Mouse (Mus musculus) 3T3-L1 (cell line): Measurements from ENCODE around the gene Auts2.

Experiments
- DNase-seq: peaks from one replicate; pipeline ENCODE4 v3.0.0-alpha.2; 2015; ENCODE audit warnings: low read depth, low spot score

Auts2 gene

GRCm38 (mm10) chr5:131729456-131729855 lies 813.7 kb downstream of the Auts2 start:
- DNase-seq, result no peak

DNA sequence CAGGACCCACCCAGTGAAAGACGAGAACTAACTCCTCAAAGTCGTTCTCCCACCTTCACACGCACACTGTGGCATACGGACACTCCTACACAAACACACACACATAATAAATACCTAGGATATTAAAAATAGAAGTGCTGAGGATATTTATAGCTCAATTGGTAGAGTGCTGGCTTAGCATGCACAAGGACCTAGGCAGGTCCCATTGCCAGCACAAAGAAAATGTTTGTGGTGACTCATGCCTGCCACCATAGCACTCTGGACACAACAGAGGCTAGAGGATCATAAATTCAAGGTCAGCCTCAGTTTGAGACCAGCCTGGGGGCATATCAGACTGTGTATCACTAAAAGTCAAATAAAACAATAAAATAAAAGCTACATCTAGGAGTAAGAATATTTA lies 815.2 kb downstream of the Auts2 start:
- no peak for DNase-seq

DNA sequence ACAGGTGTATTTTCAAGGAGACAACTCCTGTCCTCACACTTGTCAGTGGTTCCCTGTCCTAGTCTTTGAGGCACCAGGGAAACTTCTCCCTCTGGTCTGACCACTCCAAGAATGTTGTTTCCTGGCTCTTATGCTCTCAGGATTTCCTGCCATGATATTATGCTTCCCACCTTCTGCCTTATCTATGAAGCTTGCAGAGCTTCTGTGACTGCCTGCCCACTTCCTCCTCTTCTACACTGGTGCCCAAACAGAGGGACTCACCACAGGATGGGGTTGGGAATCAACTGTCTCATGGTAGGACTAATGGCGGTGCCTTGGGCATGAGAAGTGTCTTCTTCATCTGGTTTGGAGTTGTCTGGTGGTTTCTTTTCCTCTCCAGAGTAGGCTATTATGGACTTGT lies 818.6 kb downstream of the Auts2 start:
- no peak for DNase-seq

DNA sequence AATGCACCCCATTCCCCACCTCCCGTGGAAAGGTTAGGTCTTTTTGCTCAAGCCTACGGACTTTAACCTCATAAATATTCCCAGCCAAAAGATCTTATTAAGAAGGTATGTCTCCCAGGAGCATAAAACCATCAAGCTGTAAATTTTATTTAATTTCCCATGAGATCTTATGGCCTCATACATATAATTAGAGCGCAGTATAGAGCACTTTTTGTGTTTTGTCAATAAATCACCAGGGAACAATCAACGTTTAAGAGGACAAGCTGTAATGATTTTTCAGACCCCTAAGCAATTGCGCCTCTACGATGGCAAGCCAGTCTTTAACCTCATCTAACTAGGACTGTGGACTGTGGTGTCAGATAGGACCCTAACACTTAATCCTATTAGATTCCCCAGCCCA lies 820.4 kb downstream of the Auts2 start:
- no peak for DNase-seq

- DNase-seq, result no peak
Measured at GRCm38 (mm10) chr5:131722361-131722760, 820.8 kb downstream of the Auts2 start.

- no peak for DNase-seq
Measured at GRCm38 (mm10) chr5:131718013-131718412, 825.1 kb downstream of the Auts2 start.

DNA sequence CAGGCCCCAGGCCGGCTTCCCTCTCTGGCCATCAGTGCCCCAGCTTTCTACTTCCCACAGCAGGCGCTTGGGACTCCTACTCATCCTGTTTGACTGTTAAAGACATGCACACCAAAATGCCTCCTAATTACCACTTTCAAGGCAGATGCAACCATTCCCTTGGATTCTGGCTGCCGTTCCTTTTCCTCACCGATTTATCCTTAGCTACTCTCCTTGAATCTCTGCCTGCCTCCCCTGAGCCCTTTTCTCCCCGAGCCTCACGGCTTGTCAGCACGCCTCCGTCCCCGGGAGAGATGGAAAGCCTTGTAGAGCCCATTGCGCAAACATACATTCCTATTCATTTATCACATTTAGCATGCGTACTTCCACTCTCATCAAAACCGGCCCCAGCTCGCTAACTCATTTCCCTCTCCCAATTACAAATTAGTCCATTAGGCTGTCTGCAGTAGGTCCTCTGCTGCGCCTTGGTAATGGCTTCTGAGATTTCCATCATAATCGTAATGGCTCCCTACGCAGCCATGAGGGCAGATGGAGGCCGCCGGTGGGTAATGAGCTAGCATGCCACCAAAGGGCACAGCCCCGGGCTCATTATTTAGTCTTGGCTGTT lies 825.7 kb downstream of the Auts2 start:
- DNase-seq, result no peak

DNA sequence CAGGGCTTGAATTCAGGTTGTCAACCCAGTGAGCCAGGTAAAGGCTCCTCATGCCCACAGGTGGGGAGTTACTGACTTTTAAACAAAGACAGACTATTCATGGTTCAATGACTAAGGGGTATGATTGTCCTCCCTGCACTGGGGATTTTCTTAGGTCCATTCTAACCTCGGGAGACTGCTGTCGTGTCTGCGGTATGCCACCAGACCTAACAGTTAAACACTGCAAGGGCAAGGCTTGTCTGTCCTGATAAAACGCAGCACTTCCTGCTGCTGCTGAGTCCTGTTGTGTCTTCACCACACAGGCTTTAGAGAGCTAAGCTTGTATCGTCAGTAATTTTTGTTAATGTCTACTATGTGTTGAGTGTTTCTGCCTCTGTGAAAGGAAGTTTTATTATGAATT lies 828.2 kb downstream of the Auts2 start:
- no peak for DNase-seq

DNA sequence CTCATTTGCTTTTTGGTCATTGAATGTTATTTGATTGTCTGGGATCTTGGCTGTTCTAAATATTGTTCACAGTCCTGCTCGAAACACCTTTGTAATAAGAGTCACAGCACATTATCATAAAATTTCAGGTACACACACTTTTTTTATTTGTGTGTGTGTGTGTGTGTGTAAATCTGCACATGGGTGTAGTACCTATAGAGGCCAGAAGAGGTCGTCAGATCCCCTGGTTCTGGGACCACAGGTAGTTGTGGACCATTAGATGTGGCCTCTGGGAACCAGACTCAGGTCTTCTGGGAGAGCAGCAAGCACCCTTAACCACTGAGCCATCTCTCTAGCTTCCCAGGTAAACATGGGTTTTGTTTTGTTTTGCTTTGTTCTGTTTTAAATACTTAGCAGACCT lies 830.7 kb downstream of the Auts2 start:
- no peak for DNase-seq

GRCm38 (mm10) chr5:131711474-131712129 lies 831.5 kb downstream of the Auts2 start:
- no peak for DNase-seq

DNA sequence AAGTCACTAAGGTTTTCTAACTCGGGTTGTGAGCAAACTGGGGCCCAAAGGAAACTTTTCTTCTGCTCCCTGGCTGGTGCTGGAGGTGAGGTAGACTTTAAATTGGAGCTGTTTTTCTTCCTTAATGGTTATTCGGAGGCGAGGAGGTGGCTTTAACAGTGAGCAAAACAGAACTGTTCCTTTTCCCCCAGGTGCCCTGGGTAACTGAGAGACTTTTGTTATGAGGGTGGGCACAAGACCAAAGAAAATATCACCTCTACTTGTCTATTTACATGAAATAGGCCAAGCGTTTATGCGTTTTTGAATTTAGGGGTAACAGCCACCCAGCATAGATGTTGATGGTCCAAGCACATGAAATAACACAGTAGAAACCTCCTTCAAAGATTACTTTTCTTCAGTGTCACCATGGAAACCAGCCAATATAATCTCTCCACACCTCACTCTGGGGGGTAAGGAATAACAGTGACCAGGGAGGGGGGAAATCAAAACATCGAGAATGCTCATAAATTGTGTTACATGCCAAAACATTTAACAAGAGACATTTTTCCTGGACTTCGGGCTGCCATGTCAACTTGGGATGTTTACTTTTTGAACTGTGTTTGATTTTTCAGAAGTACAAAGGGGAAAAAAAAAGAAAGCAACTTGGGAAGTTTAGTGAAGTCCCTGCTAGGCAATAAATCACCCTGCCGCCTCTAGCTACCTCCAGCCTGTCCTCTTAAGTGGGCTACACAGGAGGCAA lies 832.2 kb downstream of the Auts2 start:
- DNase-seq, result no peak

DNA sequence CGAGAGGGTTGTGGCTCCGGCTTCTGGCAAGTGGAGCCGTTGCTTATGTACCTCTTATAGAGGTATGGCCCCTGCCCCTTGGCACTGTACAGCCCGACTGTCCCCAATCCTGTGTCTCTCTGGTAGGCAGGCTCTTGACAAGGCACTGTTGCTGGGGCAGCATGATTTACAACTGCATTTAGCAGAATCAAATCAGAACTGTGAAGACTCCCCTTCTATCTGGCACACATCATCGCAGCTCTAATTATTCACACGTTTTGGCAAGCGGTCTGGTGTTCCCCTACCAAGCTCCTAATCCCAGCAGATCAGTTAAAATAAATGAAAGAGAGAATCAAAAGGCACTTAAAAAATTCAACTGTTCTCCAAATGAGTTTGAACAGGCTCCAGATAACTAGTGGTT lies 835.7 kb downstream of the Auts2 start:
- no peak for DNase-seq

DNA sequence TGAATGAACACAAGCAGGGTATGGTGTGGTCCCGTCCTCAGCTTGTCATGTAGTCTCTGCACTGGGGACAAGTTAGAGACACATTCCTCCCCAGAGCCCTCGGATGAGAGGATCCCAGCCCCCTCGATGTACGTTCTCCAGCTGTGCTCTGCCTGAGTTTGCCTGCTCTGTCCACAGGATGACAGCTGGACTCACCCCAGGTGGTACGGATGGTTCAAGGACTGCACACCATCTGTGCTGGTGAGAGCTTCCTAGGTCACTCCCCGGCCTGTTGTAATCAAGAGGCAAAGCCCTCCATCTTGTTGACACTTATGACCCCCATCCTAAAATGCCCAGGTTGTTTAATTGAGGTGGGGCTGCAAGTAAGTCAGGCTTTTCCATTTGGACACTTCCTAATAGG lies 839.4 kb downstream of the Auts2 start:
- no peak for DNase-seq

DNA sequence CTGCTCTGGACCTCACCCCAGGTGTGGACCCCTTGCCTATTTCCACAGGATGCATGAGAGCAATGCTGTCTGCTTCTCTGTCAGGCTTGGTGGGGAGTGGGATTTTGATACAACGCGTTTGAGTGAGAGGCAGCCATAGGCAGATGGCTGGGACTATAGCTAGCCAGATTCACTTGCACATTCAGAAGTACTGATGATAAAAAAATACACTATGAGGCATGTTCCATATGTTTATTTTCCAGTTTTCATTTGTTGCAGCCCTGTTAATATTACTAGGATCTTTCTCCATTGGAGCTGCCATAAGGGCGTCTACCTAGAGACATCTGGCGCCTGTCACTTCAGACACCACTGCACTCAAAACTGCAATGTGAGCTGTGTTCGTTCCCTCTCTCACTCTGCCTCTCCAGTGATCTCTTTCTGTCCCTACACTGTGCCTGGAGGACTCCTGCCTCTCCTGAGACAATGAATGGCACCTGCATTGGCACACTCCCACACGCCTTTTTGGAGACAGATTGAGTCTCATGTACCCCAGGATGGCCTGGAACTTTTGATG lies 840.2 kb downstream of the Auts2 start:
- DNase-seq, result no peak

DNA sequence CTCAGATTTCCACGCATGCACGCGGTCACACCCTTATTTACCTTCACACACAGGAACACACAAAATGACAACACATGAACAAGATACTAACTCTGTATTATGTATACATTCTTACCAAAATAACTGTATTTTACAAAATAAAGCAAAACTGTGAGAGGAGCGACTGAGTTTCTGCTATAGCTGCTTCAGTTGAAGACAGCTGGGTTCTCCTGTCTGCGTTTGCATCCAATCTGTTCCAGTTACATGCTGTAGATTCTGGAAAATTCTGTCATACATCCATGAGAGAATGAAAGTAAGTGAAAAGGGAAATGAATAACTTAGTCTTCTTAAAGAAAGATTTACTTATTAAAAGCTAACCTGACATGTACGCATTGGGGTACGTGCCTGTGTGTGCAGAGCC lies 844.2 kb downstream of the Auts2 start:
- DNase-seq, result no peak

DNA sequence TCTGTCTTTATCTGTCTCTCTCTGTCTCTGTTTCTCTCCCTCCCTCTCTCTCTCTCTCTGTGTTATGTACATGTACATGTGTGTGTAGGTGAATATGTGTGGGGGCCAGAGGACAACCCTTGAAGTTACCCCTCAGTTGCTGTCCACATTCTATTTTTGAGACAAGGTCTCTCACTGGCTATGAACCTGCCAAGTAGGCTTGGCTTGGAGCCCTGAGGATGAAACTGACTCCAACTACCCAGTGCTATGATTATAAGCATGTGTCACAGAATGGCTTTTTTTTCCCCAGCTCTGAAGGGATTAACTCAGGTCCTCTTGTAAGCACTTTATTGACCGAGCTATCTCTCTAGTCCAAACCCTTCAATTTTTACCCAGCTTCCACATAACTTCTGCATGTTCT lies 852.4 kb downstream of the Auts2 start:
- DNase-seq, result no peak

GRCm38 (mm10) chr5:131686956-131687618 lies 856.1 kb downstream of the Auts2 start:
- DNase-seq, result no peak

GRCm38 (mm10) chr5:131680127-131680845 lies 862.9 kb downstream of the Auts2 start:
- DNase-seq, result no peak

- no peak for DNase-seq
Measured at GRCm38 (mm10) chr5:131679523-131679922, 863.6 kb downstream of the Auts2 start.

GRCm38 (mm10) chr5:131677518-131677917 lies 865.6 kb downstream of the Auts2 start:
- no peak for DNase-seq

DNA sequence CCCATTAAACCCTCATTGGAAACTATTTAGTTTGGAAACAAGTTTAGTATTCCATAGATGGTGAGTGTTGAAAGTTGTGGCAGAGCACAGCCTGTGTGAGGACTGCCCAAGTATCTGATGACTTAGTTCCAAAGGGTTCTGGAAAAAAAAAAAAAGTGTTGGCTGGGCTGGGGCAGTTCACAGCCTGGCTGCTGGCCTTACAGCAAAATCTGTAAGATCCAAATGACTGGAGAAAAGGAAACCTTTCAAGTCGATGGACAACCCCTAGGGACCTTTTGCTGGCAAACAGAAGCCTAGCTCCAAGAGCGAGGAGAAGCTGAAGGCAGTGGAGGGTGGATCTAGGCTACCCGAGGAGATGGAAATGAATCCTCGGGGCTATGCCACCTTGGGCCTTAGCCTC lies 869.4 kb downstream of the Auts2 start:
- no peak for DNase-seq

- no peak for DNase-seq
Measured at GRCm38 (mm10) chr5:131665068-131665467, 878.1 kb downstream of the Auts2 start.
